Mouse (Mus musculus) myocyte (in vitro differentiated cells): ENCODE data around the gene Elovl7. TPM values are rescaled to one million over a fixed set of nuclear protein-coding genes. Genes with fewer than 3 reads are reported as not detected.

Source experiments
- H3K27me3 ChIP-seq: one replicate; pipeline ENCODE4 v1.6.1; 2011; ENCODE audit not compliant: control insufficient read depth, insufficient read depth, insufficient read length
- H3K36me3 ChIP-seq: one replicate; pipeline ENCODE4 v1.6.1; 2011; ENCODE audit not compliant: control insufficient read depth, insufficient read depth
- H3K4me2 ChIP-seq: one replicate; pipeline ENCODE4 v1.6.1; 2011; ENCODE audit warnings: low read depth, control low read depth
- H3K4me3 ChIP-seq: one replicate; pipeline ENCODE4 v1.5.1; 2011; ENCODE audit warnings: mild to moderate bottlenecking, control low read depth, moderate library complexity
- H3K79me2 ChIP-seq: one replicate; pipeline ENCODE4 v1.6.1; 2011; ENCODE audit not compliant: control insufficient read depth, insufficient read depth
- H3ac ChIP-seq: one replicate; pipeline ENCODE4 v1.6.1; 2011; ENCODE audit not compliant: control insufficient read depth, insufficient read length
- CEBPB ChIP-seq: IDR thresholded peaks from 2 replicates; pipeline ENCODE4 v1.6.1; 2011; ENCODE audit warnings: mild to moderate bottlenecking, moderate library complexity; ENCODE audit not compliant: poor library complexity, insufficient read depth, severe bottlenecking
- E2F4 ChIP-seq: IDR thresholded peaks from one replicate; pipeline ENCODE4 v1.6.1; 2011; ENCODE audit warnings: mild to moderate bottlenecking, control low read depth, moderate library complexity; ENCODE audit not compliant: insufficient read depth
- MAX ChIP-seq: IDR thresholded peaks from one replicate; pipeline ENCODE4 v1.6.1; 2011; ENCODE audit warnings: low read depth, mild to moderate bottlenecking, control low read depth
- MYOD1 ChIP-seq, 3 experiments: IDR thresholded peaks; one replicate each; pipeline ENCODE4 v1.6.1; 2011; ENCODE audit warnings: control low read depth in 2 of 3, low read depth in 2 of 3, mild to moderate bottlenecking in 2 of 3, moderate library complexity in 1 of 3; ENCODE audit not compliant: insufficient read length in 2 of 3, control insufficient read depth in 1 of 3
- MYOG ChIP-seq, 3 experiments: IDR thresholded peaks; one replicate each; pipeline ENCODE4 v1.6.1; 2011; ENCODE audit warnings: control low read depth in 2 of 3, low read depth in 2 of 3, mild to moderate bottlenecking in 2 of 3; ENCODE audit not compliant: insufficient read length in 2 of 3, control insufficient read depth in 1 of 3, insufficient read depth in 1 of 3
- POLR2A ChIP-seq: IDR thresholded peaks from one replicate; pipeline ENCODE4 v1.6.1; 2011; ENCODE audit warnings: low read depth, mild to moderate bottlenecking, control low read depth, moderate library complexity; ENCODE audit not compliant: insufficient read length
- POLR2AphosphoS2 ChIP-seq: IDR thresholded peaks from one replicate; pipeline ENCODE4 v1.6.1; 2011; ENCODE audit warnings: low read depth, control low read depth; ENCODE audit not compliant: insufficient read length
- REST ChIP-seq: IDR thresholded peaks from one replicate; pipeline ENCODE4 v1.6.1; 2011; ENCODE audit warnings: mild to moderate bottlenecking, control low read depth, moderate library complexity; ENCODE audit not compliant: insufficient read depth, insufficient read length
- SRF ChIP-seq: IDR thresholded peaks from one replicate; pipeline ENCODE4 v1.6.1; 2011; ENCODE audit warnings: low read depth; ENCODE audit not compliant: control insufficient read depth, insufficient read length
- TCF12 ChIP-seq: IDR thresholded peaks from one replicate; pipeline ENCODE4 v1.6.1; 2011; ENCODE audit warnings: mild to moderate bottlenecking, control low read depth; ENCODE audit not compliant: poor library complexity, insufficient read depth, severe bottlenecking
- TCF3 ChIP-seq: IDR thresholded peaks from one replicate; pipeline ENCODE4 v1.6.1; 2011; ENCODE audit warnings: low read depth, control low read depth; ENCODE audit not compliant: insufficient read length
- USF1 ChIP-seq: IDR thresholded peaks from one replicate; pipeline ENCODE4 v1.6.1; 2011; ENCODE audit warnings: low read depth, mild to moderate bottlenecking, control low read depth, moderate library complexity
- polyA plus RNA-seq: library from polyadenylated mRNA; unstranded; fragments of >200 nt; fragmentation: generic; extraction: Trizol; gene quantifications from one replicate; pipeline ENCODE4 v1.2.1, GENCODE M21; 2012; ENCODE audit warnings: missing spikeins

The Elovl7 gene
- polyA plus RNA-seq, 1 experiment, result 0.34 TPM

GRCm38 (mm10) chr13:108297350-108298093 lies 83.3 kb downstream of the Elovl7 start:
- no peaks in the 10 kb centered on the region for H3K27me3 ChIP-seq
- TF ChIP-seq POLR2A (peak; percentile 21), TCF3 (no peak)
- H3K4me3 ChIP-seq, result no peak overlapping the region
- no peaks in the 10 kb centered on the region for H3K36me3 ChIP-seq
- H3ac ChIP-seq, result no peak overlapping the region
- no peaks in the 10 kb centered on the region for H3K79me2 ChIP-seq
- peak overlapping the region; percentile 30 for H3K4me2 ChIP-seq

GRCm38 (mm10) chr13:108298241-108298640 lies 84.0 kb downstream of the Elovl7 start:
- no peak for TF ChIP-seq POLR2A
- no peak for TF ChIP-seq MAX
- TF ChIP-seq TCF3, result no peak
- no peak for TF ChIP-seq USF1
- TF ChIP-seq MYOD1 (IDR thresholded peaks at IDR 0.05; ENCODE audit: control insufficient read depth in 1 of 3, insufficient read length in 2 of 3, low read depth in 2 of 3), result no peak
- no peak for TF ChIP-seq SRF
- no peak for TF ChIP-seq E2F4
- no peak for TF ChIP-seq MYOG (IDR thresholded peaks at IDR 0.05; ENCODE audit: control insufficient read depth in 1 of 3, insufficient read depth in 1 of 3, insufficient read length in 2 of 3, low read depth in 2 of 3)
- TF ChIP-seq CEBPB, result no peak
- no peak for TF ChIP-seq REST
- no peak for TF ChIP-seq TCF12
- TF ChIP-seq POLR2AphosphoS2, result no peak
- no peak overlapping the region for H3K4me3 ChIP-seq
- H3K27me3 ChIP-seq, result no peaks in the 10 kb centered on the region
- H3K4me2 ChIP-seq, result no peak overlapping the region
- no peaks in the 10 kb centered on the region for H3K36me3 ChIP-seq
- no peak overlapping the region for H3ac ChIP-seq
- H3K79me2 ChIP-seq, result no peaks in the 10 kb centered on the region

GRCm38 (mm10) chr13:108300346-108300950 lies 86.2 kb downstream of the Elovl7 start:
- Histone ChIP-seq H3K79me2 (no peaks in the 10 kb centered on the region), H3K4me3 (no peak overlapping the region), H3ac (no peak overlapping the region), H3K27me3 (no peaks in the 10 kb centered on the region), H3K36me3 (no peaks in the 10 kb centered on the region), H3K4me2 (no peak overlapping the region)
- no peak for TF ChIP-seq E2F4
- no peak for TF ChIP-seq TCF3
- no peak for TF ChIP-seq POLR2A
- TF ChIP-seq MYOD1 (IDR thresholded peaks at IDR 0.05; ENCODE audit: control insufficient read depth in 1 of 3, insufficient read length in 2 of 3, low read depth in 2 of 3), result no peak
- TF ChIP-seq TCF12, result no peak
- no peak for TF ChIP-seq MYOG (IDR thresholded peaks at IDR 0.05; ENCODE audit: control insufficient read depth in 1 of 3, insufficient read depth in 1 of 3, insufficient read length in 2 of 3, low read depth in 2 of 3)
- no peak for TF ChIP-seq REST
- no peak for TF ChIP-seq MAX
- TF ChIP-seq USF1, result no peak
- TF ChIP-seq POLR2AphosphoS2, result no peak
- no peak for TF ChIP-seq SRF
- no peak for TF ChIP-seq CEBPB

GRCm38 (mm10) chr13:108301411-108301810 lies 87.2 kb downstream of the Elovl7 start:
- no peaks in the 10 kb centered on the region for H3K36me3 ChIP-seq
- H3K27me3 ChIP-seq, result no peaks in the 10 kb centered on the region

More at GRCm38 (mm10) chr13:108301411-108301810, 87.2 kb downstream of the Elovl7 start:
- Histone ChIP-seq H3ac (no peak overlapping the region), H3K4me2 (no peak overlapping the region), H3K79me2 (no peaks in the 10 kb centered on the region), H3K4me3 (no peak overlapping the region)
- TF ChIP-seq SRF (no peak), POLR2AphosphoS2 (no peak), POLR2A (no peak), MYOD1 (IDR thresholded peaks at IDR 0.05; ENCODE audit: control insufficient read depth in 1 of 3, insufficient read length in 2 of 3, low read depth in 2 of 3) (no peak), USF1 (no peak), TCF12 (no peak), TCF3 (no peak), MYOG (IDR thresholded peaks at IDR 0.05; ENCODE audit: control insufficient read depth in 1 of 3, insufficient read depth in 1 of 3, insufficient read length in 2 of 3, low read depth in 2 of 3) (no peak), MAX (no peak), CEBPB (no peak), E2F4 (no peak), REST (no peak)
